Mouse (Mus musculus): ENCODE results near the gene Olfr693.

DNA sequence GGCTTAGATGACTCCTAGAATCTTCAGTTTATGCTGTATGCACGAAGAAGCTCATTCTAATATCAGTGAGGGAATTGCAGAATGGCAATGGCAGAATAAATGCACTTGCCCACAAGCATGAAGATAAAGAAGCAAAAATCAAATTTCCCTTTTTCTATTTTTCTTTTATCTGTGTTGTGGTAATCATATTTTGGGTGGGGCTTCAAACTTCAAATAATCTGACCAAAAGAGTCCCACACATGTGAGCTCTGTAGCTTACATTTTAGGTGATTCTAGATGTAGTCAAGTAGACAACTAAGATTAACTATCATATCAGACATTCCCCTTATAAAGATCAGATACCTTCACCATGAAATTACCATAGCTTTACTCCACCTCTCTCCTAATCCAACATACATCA, 30.6 kb downstream of the Olfr693 start:
- no peak for TF ChIP-seq CTCF (IDR thresholded peaks at IDR 0.05; ENCODE audit: control insufficient read depth, insufficient read depth, insufficient replicate concordance, low read depth, low read length)
- no peak for TF ChIP-seq POLR2A (IDR thresholded peaks at IDR 0.05; ENCODE audit: control insufficient read depth, low read depth, low read length)
